Mouse (Mus musculus) hindbrain, embryonic 14.5 days (tissue): Measurements from ENCODE around the gene Erc1. TPM values are rescaled to one million over a fixed set of nuclear protein-coding genes. Genes with fewer than 3 reads are reported as not detected.

Experiments
- ATAC-seq: fragments of 200-750 bp; cut with Nextera tagmentation; 2 replicates; pipeline ENCODE4 v1.8.0; 2017; ENCODE audit warnings: moderate number of reproducible peaks, mild to moderate bottlenecking, moderate TSS enrichment, moderate library complexity; ENCODE audit not compliant: low FRiP score
- DNase-seq: peaks from one replicate; pipeline ENCODE4 v3.0.0-alpha.2; 2015; ENCODE audit warnings: low spot score
- H3K27ac ChIP-seq: fragments of 300-500 bp; sonication (generic); 2 replicates; pipeline ENCODE4 v1.5.1; 2014; ENCODE audit warnings: mild to moderate bottlenecking, moderate library complexity
- H3K27me3 ChIP-seq: fragments of 300-500 bp; sonication (generic); 2 replicates; pipeline ENCODE4 v1.6.1; 2014; ENCODE audit warnings: mild to moderate bottlenecking, low read length, mixed read lengths; ENCODE audit not compliant: control insufficient read depth, insufficient read depth
- H3K36me3 ChIP-seq: fragments of 300-500 bp; sonication (generic); replicated peaks from 2 replicates; pipeline ENCODE4 v1.6.1; 2014; ENCODE audit not compliant: control insufficient read depth, insufficient read depth
- H3K4me1 ChIP-seq: fragments of 300-500 bp; sonication (generic); replicated peaks from 2 replicates; pipeline ENCODE4 v1.6.1; 2014; ENCODE audit warnings: antibody characterized with exemption, low read length, mixed read lengths; ENCODE audit not compliant: control insufficient read depth, insufficient read depth
- H3K4me2 ChIP-seq: fragments of 300-500 bp; sonication (generic); replicated peaks from 2 replicates; pipeline ENCODE4 v1.6.1; 2014; ENCODE audit warnings: mild to moderate bottlenecking, moderate library complexity
- H3K4me3 ChIP-seq: fragments of 300-500 bp; sonication (generic); replicated peaks from 2 replicates; pipeline ENCODE4 v1.5.1; 2014; ENCODE audit warnings: mild to moderate bottlenecking, low read length
- H3K9ac ChIP-seq: fragments of 300-500 bp; sonication (generic); 2 replicates; pipeline ENCODE4 v1.6.1; 2014
- H3K9me3 ChIP-seq: fragments of 300-500 bp; sonication (generic); 2 replicates; pipeline ENCODE4 v1.6.1; 2016; ENCODE audit warnings: low read length; ENCODE audit not compliant: control insufficient read depth
- WGBS: fragments of 180-500 bp; shearing (Covaris S2); extraction: QIAGEN DNeasy Blood & Tissue Kit; methylation state at CpG from one replicate; pipeline ENCODE4 v1.1.7; 2014; 5-methylcytosine and 5-hydroxymethylcytosine counted together
- polyA plus RNA-seq: library from polyadenylated mRNA; unstranded; fragments of >200 nt; fragmentation: Nextera tagmentation; extraction: Ambion mirVana; gene quantifications from 2 replicates; pipeline ENCODE4 v1.2.1, GENCODE M21; 2014

Gene Erc1
- polyA plus RNA-seq, 1 experiment from 2014 or later: 64.8 TPM

DNA sequence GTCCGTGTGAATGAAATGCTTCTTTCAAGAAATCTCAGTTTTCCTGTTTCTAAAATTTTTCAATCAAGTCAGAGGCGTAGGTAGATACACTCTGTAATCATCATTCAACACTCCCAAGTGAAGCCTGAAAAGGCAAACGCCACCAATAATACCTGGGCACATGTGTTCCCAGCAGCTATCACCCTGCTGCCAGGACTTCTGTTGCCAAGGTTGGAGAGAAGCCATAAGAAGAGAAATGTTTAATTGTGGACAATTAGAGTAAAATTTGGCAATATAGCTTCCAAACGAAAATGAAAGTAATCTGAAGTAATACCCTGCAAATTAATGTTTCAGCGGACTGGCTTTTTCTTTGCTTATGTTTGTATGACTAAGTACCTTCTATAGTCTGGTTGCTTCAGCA lies 140.1 kb downstream of the Erc1 start:
- H3K27me3 ChIP-seq: no peaks in the 10 kb centered on the region
- no peaks in the 10 kb centered on the region for H3K4me1 ChIP-seq
- H3K4me2 ChIP-seq: no peak overlapping the region
- no peak overlapping the region for H3K9ac ChIP-seq
- H3K9me3 ChIP-seq: no peaks in the 10 kb centered on the region
- 88% methylated on average over 5 of the region's 5 CpGs for WGBS
- ATAC-seq (no peak), DNase-seq (no peak)
- H3K36me3 ChIP-seq: peaks cover 21% of the 10 kb centered on the region
- no peak overlapping the region for H3K4me3 ChIP-seq
- H3K27ac ChIP-seq: no peak overlapping the region

DNA sequence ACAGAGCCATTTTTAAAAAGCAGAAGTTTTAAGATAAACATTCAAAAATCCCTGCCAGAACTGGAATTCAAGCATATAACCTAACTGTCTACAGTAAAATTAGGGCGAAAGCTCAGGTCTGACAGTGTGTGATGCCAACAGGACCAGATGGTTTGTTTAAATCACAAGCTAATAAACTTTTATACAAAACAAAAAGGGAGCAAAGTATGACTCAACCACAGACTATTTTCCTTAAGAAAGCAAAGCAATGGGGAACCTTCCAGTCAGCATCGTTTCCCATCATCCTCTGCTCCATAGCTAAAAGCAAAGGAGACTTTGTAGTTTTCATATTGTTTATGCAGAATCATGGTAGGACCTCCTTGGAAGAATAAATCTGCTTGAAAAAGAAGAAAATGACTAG lies 143.1 kb downstream of the Erc1 start:
- H3K4me1 ChIP-seq: no peaks in the 10 kb centered on the region
- no peak overlapping the region for H3K4me2 ChIP-seq
- WGBS: 99% methylated on average over 2 of the region's 2 CpGs

DNA sequence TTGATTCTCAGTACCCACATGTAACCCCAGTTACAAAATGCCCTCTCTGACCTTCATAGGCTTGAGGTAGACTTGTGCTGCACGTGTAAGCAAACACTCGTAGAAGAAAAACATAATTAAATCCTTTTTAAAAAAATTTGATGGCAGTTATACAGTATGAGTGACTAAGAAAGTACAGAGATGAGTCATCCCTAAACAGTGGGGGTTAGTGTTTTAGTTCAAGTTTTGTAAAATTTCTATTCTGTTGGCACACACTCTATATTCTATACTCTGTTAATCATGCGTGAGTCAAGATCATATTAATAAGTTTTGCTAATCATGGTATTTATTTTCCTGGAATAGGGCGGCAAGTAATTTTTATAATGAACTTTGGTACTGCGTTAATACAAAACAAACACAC lies 155.2 kb downstream of the Erc1 start:
- Histone ChIP-seq H3K27ac (no peak overlapping the region), H3K4me3 (no peak overlapping the region), H3K9ac (no peak overlapping the region), H3K4me1 (no peaks in the 10 kb centered on the region), H3K27me3 (no peaks in the 10 kb centered on the region), H3K9me3 (no peaks in the 10 kb centered on the region), H3K36me3 (peaks cover 22% of the 10 kb centered on the region), H3K4me2 (no peak overlapping the region)
- 95% methylated on average over 5 of the region's 5 CpGs for WGBS
- ATAC-seq (no peak), DNase-seq (no peak)

More for the DNA sequence above, 143.1 kb downstream of the Erc1 start:
- Histone ChIP-seq H3K36me3 (peaks cover 21% of the 10 kb centered on the region), H3K27me3 (no peaks in the 10 kb centered on the region), H3K27ac (no peak overlapping the region), H3K9ac (no peak overlapping the region), H3K9me3 (no peaks in the 10 kb centered on the region), H3K4me3 (no peak overlapping the region)
- ATAC-seq: no peak
- DNase-seq: no peak

DNA sequence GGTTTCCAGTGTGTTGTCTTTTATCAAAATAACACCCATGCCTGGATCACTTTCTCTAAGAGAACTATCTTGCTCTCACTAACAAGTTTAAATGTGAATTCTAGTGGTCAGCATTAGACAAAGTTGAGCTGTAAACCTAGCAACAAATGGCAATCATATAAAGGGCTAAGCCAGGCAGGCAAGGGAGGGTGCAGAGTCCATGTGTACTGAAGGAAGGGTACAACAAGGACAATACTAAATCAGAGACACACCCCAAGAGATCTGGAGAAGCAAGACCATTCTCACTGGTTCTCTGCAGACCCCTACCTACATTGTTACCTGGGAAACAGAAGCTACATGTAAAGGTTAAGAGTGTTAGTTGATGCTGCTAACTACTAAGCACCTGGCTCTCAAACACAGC lies 161.5 kb downstream of the Erc1 start:
- ATAC-seq (no peak), DNase-seq (no peak)
- no peak overlapping the region for H3K9ac ChIP-seq
- no peak overlapping the region for H3K4me3 ChIP-seq
- H3K4me2 ChIP-seq: no peak overlapping the region
- H3K9me3 ChIP-seq: no peaks in the 10 kb centered on the region
- no peak overlapping the region for H3K27ac ChIP-seq
- H3K36me3 ChIP-seq: peaks cover 6% of the 10 kb centered on the region
- H3K4me1 ChIP-seq: no peaks in the 10 kb centered on the region
- no peaks in the 10 kb centered on the region for H3K27me3 ChIP-seq

DNA sequence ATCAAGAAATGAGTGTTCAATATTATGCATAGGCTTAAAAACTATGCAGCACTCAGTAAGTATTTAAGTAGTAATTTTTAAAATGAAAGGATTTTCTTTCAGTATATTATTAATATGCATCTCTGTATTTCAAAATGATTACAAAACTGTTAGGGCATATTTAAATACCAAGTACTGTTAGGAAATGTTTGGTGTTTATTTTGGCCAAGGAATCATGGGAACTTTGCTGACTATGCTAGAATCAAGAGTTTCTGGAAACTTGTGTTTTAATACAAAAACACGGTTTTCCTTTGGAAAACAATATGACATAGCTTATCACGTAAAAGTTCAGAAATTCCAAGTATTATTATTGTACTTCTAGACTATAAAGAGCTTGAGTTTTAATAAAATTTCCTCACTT lies 167.2 kb downstream of the Erc1 start:
- Histone ChIP-seq H3K4me3 (no peak overlapping the region), H3K9ac (no peak overlapping the region), H3K27me3 (no peaks in the 10 kb centered on the region), H3K4me1 (no peaks in the 10 kb centered on the region), H3K36me3 (peaks cover 10% of the 10 kb centered on the region), H3K4me2 (no peak overlapping the region), H3K9me3 (no peaks in the 10 kb centered on the region), H3K27ac (no peak overlapping the region)
- no peak for DNase-seq
- no peak for ATAC-seq
- 93% methylated on average over 2 of the region's 2 CpGs for WGBS

DNA sequence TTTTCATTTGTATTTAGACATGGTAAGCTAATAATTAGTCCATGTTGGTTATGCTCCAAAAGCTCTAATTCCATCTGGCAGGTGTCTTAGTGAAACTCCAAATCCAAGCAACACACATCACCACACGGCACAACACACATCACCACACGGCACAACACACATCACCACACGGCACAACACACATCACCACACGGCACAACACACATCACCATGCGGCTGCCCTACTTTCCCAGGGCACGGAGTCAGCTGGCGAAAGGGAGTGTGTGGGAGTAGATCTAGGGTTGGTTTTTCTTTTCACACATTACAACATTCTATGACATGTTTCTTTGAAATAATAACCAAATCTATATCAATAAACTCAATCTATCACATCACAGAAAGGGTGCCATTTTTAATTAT lies 173.2 kb downstream of the Erc1 start:
- no peaks in the 10 kb centered on the region for H3K27me3 ChIP-seq
- no peak for DNase-seq
- peaks cover 9% of the 10 kb centered on the region for H3K4me1 ChIP-seq
- H3K4me2 ChIP-seq: no peak overlapping the region
- peaks cover 5% of the 10 kb centered on the region; the same call in 1 of the 2 replicates for H3K36me3 ChIP-seq
- no peak overlapping the region for H3K27ac ChIP-seq
- no peaks in the 10 kb centered on the region for H3K9me3 ChIP-seq
- H3K4me3 ChIP-seq: no peak overlapping the region
- ATAC-seq: no peak
- WGBS: 77% methylated on average over 7 of the region's 7 CpGs
- H3K9ac ChIP-seq: no peak overlapping the region

DNA sequence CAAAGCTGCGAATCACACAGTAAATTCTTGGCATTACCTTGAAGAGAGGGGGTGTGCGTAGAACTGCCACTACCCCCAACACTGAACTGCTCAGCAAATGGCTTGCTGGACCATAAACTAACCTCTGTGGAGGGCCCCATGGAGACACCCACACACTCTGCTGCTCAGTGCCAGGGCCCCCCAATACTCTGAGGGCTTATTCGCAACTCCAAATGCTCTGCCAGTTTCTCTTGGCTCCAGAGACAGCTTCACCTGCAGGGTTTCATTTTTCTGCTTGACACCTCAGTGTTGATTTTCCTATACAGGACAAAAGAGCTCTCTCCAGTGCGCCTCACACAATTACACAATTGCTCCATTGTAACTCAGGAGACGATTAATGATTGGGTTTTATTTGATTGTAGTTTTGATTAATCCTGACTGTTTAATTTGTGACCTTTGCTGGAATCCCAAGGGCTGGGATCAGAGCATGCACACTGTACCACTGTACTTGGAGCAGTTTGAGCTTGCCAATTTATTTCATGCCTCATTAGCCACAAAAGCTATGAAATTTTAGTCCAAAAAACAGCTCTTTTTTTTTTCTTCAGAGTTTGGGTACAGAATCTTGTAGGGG lies 173.7 kb downstream of the Erc1 start:
- Histone ChIP-seq H3K4me2 (no peak overlapping the region), H3K36me3 (peaks cover 5% of the 10 kb centered on the region; the same call in 1 of the 2 replicates), H3K4me3 (no peak overlapping the region), H3K27me3 (no peaks in the 10 kb centered on the region), H3K27ac (peak overlapping the region; percentile 66; the same call in 1 of the 2 replicates), H3K9me3 (no peaks in the 10 kb centered on the region), H3K4me1 (peaks cover 9% of the 10 kb centered on the region), H3K9ac (no peak overlapping the region)
- ATAC-seq (peak; percentile 87; the same call in 1 of the 2 replicates), DNase-seq (peak; percentile 57)
- WGBS: 50% methylated on average over 5 of the region's 5 CpGs

DNA sequence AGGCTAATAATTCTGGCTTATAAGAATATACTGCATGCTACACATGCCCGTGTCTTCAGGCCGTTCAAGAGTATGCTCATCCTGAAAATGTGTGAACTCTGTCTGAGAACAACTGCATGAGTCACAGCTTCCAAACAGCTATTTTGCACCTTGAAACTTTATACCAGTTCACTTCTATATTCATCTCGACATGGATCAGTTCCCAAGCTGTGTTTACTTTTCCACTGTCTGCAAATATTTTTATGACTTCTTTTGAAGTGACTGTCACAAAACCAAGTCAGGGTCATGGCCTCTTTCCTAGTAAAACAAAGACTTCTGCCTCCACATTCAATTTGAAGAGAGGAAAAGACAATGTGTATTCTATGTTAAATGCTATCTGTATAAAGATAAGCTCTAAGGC lies 178.2 kb downstream of the Erc1 start:
- DNase-seq (no peak), ATAC-seq (no peak)
- Histone ChIP-seq H3K4me2 (no peak overlapping the region), H3K4me3 (no peak overlapping the region), H3K27me3 (no peaks in the 10 kb centered on the region), H3K9ac (no peak overlapping the region), H3K36me3 (no peaks in the 10 kb centered on the region; the same call in 1 of the 2 replicates), H3K4me1 (peaks cover 9% of the 10 kb centered on the region), H3K9me3 (no peaks in the 10 kb centered on the region), H3K27ac (no peak overlapping the region)
- 83% methylated on average over 3 of the region's 3 CpGs for WGBS

DNA sequence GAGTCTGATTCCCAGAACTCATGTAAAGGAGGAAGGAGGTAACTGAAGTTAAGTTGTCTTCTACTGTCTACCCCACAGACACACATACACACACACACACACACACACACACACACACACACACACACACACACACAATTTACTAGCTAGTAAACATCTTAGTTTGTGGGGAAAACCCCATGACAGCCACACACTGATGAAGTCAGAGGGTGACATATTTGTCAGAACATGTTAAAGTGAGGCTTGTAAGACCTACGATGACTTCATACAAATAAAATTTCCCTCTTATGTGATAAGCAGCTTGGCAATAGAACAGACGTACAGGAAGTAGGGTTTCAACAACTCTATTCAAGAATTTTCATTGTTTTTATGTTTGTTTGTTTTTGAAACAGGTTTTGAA lies 185.0 kb downstream of the Erc1 start:
- Histone ChIP-seq H3K9me3 (no peaks in the 10 kb centered on the region), H3K4me1 (no peaks in the 10 kb centered on the region), H3K36me3 (no peaks in the 10 kb centered on the region; the same call in 1 of the 2 replicates), H3K27ac (no peak overlapping the region), H3K9ac (no peak overlapping the region), H3K27me3 (no peaks in the 10 kb centered on the region), H3K4me2 (no peak overlapping the region), H3K4me3 (no peak overlapping the region)
- whole genome bisulfite sequencing: 83% methylated on average over 2 of the region's 2 CpGs
- ATAC-seq (no peak), DNase-seq (no peak)

DNA sequence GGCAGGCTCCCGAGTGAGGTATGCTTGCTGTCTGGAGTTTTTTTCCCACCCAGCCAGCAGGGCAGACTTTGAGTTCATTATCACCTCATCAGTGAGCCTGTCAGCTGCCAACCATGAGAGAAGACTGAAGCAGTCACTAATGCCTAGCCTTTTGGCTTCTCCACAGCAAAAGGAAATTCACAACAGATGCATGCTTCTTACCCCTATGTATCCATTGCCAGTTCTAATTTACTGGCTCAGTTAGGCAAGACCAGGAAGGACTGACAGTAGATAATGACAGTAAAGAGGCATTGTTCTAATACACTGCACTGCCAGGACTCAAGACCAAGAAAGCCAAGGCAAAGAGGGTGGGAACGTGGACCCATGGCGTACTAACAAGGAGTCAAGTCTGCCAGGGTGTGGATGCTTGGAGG lies 186.9 kb downstream of the Erc1 start:
- Histone ChIP-seq H3K9ac (no peak overlapping the region), H3K4me1 (no peaks in the 10 kb centered on the region), H3K27ac (no peak overlapping the region), H3K4me3 (no peak overlapping the region), H3K27me3 (no peaks in the 10 kb centered on the region), H3K36me3 (no peaks in the 10 kb centered on the region; the same call in 1 of the 2 replicates), H3K9me3 (no peaks in the 10 kb centered on the region), H3K4me2 (no peak overlapping the region)
- WGBS: 59% methylated on average over 3 of the region's 3 CpGs
- no peak for ATAC-seq
- no peak for DNase-seq
